Mouse (Mus musculus) forebrain, embryonic 11.5 days (tissue): Measurements from ENCODE around the gene Cask. TPM values are rescaled to one million over a fixed set of nuclear protein-coding genes. Genes with fewer than 3 reads are reported as not detected.

Experiments
- ATAC-seq: fragments of 200-750 bp; cut with Nextera tagmentation; replicated peaks from 2 replicates; pipeline ENCODE4 v1.8.0; 2017; ENCODE audit warnings: moderate TSS enrichment; ENCODE audit not compliant: low FRiP score
- DNase-seq: peaks from one replicate; pipeline ENCODE4 v3.0.0-alpha.2; 2017; ENCODE audit warnings: low spot score
- H3K27ac ChIP-seq: fragments of 300-500 bp; sonication (generic); 2 replicates; pipeline ENCODE4 v1.5.1; 2014; ENCODE audit warnings: low read depth, low read length
- H3K27me3 ChIP-seq: fragments of 300-500 bp; sonication (generic); 2 replicates; pipeline ENCODE4 v1.6.1; 2014; ENCODE audit warnings: mild to moderate bottlenecking, low read length, mixed read lengths; ENCODE audit not compliant: control insufficient read depth, insufficient read depth
- H3K36me3 ChIP-seq: fragments of 300-500 bp; sonication (generic); 2 replicates; pipeline ENCODE4 v1.6.1; 2014; ENCODE audit warnings: mild to moderate bottlenecking, low read length, moderate library complexity, mixed read lengths; ENCODE audit not compliant: control insufficient read depth, insufficient read depth
- H3K4me1 ChIP-seq: fragments of 300-500 bp; sonication (generic); replicated peaks from 2 replicates; pipeline ENCODE4 v1.6.1; 2014; ENCODE audit warnings: low read length, mixed read lengths; ENCODE audit not compliant: control insufficient read depth, insufficient read depth
- H3K4me2 ChIP-seq: fragments of 300-500 bp; sonication (generic); 2 replicates; pipeline ENCODE4 v1.6.1; 2014; ENCODE audit warnings: low read depth, mild to moderate bottlenecking, low read length, moderate library complexity, mixed read lengths; ENCODE audit not compliant: severe bottlenecking
- H3K4me3 ChIP-seq: fragments of 300-500 bp; sonication (generic); 2 replicates; pipeline ENCODE4 v1.5.1; 2014; ENCODE audit warnings: low read depth, low read length
- H3K9ac ChIP-seq: fragments of 300-500 bp; sonication (generic); 2 replicates; pipeline ENCODE4 v1.6.1; 2014; ENCODE audit warnings: low read length
- H3K9me3 ChIP-seq: fragments of 300-500 bp; sonication (generic); 2 replicates; pipeline ENCODE4 v1.6.1; 2016; ENCODE audit warnings: low read length, mixed read lengths; ENCODE audit not compliant: control insufficient read depth
- WGBS: fragments of 180-500 bp; shearing (Covaris S2); extraction: QIAGEN DNeasy Blood & Tissue Kit; methylation state at CpG from one replicate; pipeline ENCODE4 v1.1.7; 2014; 5-methylcytosine and 5-hydroxymethylcytosine counted together
- polyA plus RNA-seq: library from polyadenylated mRNA; unstranded; fragments of >200 nt; fragmentation: Nextera tagmentation; extraction: Ambion mirVana; gene quantifications from 2 replicates; pipeline ENCODE4 v1.2.1, GENCODE M21; 2014

The Cask gene
- polyA plus RNA-seq, 1 experiment from 2014 or later = 18.3 TPM

DNA sequence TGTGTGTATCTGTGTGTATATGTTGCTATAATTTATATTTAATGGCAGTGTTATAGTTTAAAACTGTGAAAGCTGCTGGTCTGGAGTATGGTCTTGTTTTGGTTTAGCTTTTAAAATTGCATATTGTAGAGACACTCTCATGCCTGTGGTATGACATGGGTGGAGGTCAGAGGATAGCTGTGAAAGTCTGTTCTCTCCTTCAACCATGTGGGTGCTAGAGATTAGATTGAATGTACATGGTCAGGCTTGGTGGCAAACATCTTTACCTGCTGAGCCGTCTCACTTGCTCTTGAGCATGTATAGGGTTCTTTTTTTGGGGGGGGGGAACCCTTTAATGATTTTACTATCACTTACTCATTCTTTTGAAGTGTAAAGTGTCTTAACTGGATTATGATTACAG lies 361.4 kb downstream of the Cask start:
- Histone ChIP-seq H3K4me1 (no peaks in the 10 kb centered on the region), H3K4me3 (no peak overlapping the region), H3K36me3 (no peaks in the 10 kb centered on the region), H3K27ac (no peak overlapping the region), H3K4me2 (no peak overlapping the region), H3K9me3 (no peaks in the 10 kb centered on the region; the same call in 1 of the 2 replicates), H3K9ac (no peak overlapping the region), H3K27me3 (no peaks in the 10 kb centered on the region)
- 75% methylated on average over 1 of the region's 1 CpGs for WGBS
- ATAC-seq = no peak
- no peak for DNase-seq

GRCm38 (mm10) chrX:13489001-13489400 lies 362.2 kb downstream of the Cask start:
- H3K27me3 ChIP-seq = no peaks in the 10 kb centered on the region
- no peaks in the 10 kb centered on the region for H3K4me1 ChIP-seq
- no peak overlapping the region for H3K9ac ChIP-seq
- no peak for ATAC-seq
- no peak overlapping the region for H3K4me2 ChIP-seq
- no peak for DNase-seq
- H3K36me3 ChIP-seq = no peaks in the 10 kb centered on the region
- WGBS = 80% methylated on average over 3 of the region's 3 CpGs
- H3K27ac ChIP-seq = no peak overlapping the region
- H3K9me3 ChIP-seq = no peaks in the 10 kb centered on the region; the same call in 1 of the 2 replicates
- H3K4me3 ChIP-seq = no peak overlapping the region

GRCm38 (mm10) chrX:13484447-13484846 lies 366.7 kb downstream of the Cask start:
- H3K4me2 ChIP-seq = no peak overlapping the region
- no peak for ATAC-seq

GRCm38 (mm10) chrX:13482576-13482975 lies 368.6 kb downstream of the Cask start:
- no peak overlapping the region for H3K4me3 ChIP-seq
- H3K27ac ChIP-seq = no peak overlapping the region
- no peak overlapping the region for H3K4me2 ChIP-seq
- ATAC-seq = no peak
- no peaks in the 10 kb centered on the region for H3K36me3 ChIP-seq
- no peak for DNase-seq
- no peak overlapping the region for H3K9ac ChIP-seq
- no peaks in the 10 kb centered on the region; the same call in 1 of the 2 replicates for H3K9me3 ChIP-seq
- no peaks in the 10 kb centered on the region; the same call in 1 of the 2 replicates for H3K27me3 ChIP-seq
- 76% methylated on average over 1 of the region's 1 CpGs for WGBS
- no peaks in the 10 kb centered on the region for H3K4me1 ChIP-seq

More at GRCm38 (mm10) chrX:13484447-13484846, 366.7 kb downstream of the Cask start:
- no peak overlapping the region for H3K27ac ChIP-seq
- H3K9me3 ChIP-seq = no peaks in the 10 kb centered on the region; the same call in 1 of the 2 replicates
- H3K9ac ChIP-seq = no peak overlapping the region
- no peak for DNase-seq
- H3K4me3 ChIP-seq = no peak overlapping the region
- H3K27me3 ChIP-seq = no peaks in the 10 kb centered on the region
- H3K4me1 ChIP-seq = no peaks in the 10 kb centered on the region
- no peaks in the 10 kb centered on the region for H3K36me3 ChIP-seq

DNA sequence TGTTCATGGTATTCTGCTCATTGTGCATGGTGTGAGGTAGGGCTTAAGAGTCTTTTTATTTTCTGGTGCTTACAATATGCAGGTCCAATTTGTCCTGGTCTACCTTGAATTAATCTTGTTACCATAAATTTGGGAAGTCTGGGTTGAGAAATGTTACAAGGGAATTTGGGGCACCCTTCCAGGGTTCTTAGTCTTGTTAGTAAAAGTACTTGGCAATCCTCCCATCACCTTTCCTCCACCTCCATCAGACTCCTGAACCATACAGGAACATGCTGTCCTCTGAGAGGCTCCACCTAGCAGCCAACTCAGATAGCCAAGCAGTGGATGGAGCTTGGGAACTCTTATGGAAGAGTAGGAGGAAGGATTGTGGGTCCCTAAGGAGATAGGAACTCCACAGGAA lies 371.6 kb downstream of the Cask start:
- ATAC-seq = no peak
- Histone ChIP-seq H3K9me3 (no peaks in the 10 kb centered on the region), H3K9ac (no peak overlapping the region), H3K4me3 (no peak overlapping the region), H3K4me1 (no peaks in the 10 kb centered on the region), H3K27ac (no peak overlapping the region), H3K4me2 (no peak overlapping the region), H3K36me3 (no peaks in the 10 kb centered on the region), H3K27me3 (no peaks in the 10 kb centered on the region; the same call in 1 of the 2 replicates)
- no peak for DNase-seq

DNA sequence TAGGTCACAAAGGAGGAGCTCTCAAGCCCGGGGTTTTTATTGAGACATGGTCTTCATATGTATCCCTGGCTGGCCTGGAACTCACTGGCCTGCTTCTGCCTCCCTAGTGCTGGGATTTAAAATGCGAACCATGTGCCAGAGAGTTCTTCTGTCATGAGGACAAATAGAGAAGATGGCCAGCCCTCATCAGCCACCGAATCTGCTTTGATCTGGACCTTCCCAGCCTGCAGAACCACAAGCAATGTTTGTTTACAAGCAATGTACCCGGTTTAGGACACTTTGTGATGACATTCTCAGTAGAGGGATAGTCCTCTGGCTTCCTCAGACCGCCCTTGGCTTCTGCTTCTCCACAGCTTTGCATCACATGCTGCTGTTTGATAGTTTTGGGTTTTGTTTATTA lies 372.9 kb downstream of the Cask start:
- H3K9ac ChIP-seq = no peak overlapping the region
- no peaks in the 10 kb centered on the region for H3K4me1 ChIP-seq
- ATAC-seq (no peak), DNase-seq (no peak)
- no peaks in the 10 kb centered on the region for H3K9me3 ChIP-seq
- H3K4me3 ChIP-seq = no peak overlapping the region
- H3K36me3 ChIP-seq = no peaks in the 10 kb centered on the region
- no peak overlapping the region for H3K27ac ChIP-seq
- no peak overlapping the region for H3K4me2 ChIP-seq
- no peaks in the 10 kb centered on the region; the same call in 1 of the 2 replicates for H3K27me3 ChIP-seq
- 80% methylated on average over 5 of the region's 5 CpGs for WGBS

GRCm38 (mm10) chrX:13477596-13477995 lies 373.6 kb downstream of the Cask start:
- Histone ChIP-seq H3K9ac (no peak overlapping the region), H3K4me3 (no peak overlapping the region), H3K9me3 (no peaks in the 10 kb centered on the region), H3K27ac (no peak overlapping the region), H3K36me3 (no peaks in the 10 kb centered on the region), H3K27me3 (no peaks in the 10 kb centered on the region; the same call in 1 of the 2 replicates), H3K4me1 (no peaks in the 10 kb centered on the region), H3K4me2 (no peak overlapping the region)
- ATAC-seq (no peak), DNase-seq (no peak)
- WGBS = 67% methylated on average over 2 of the region's 2 CpGs

DNA sequence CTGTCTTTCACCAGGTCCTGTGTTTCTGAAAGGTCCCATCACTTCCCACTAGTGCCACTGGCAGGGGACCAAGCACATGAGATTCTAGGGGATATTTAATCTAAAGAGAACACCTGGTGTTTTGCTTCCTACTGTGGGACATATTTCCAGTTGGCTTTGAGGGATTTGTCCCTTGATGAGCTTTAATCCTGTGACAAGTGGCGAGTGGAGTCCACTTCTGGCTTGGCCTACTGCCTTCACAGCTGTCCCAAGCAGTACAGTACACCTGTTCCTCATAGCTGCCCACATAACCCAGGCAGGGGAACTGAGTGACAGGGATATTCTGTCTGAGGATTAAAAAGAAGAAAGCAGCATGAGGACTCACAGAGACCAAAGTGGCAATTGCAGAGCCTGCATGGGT lies 375.8 kb downstream of the Cask start:
- 62% methylated on average over 1 of the region's 1 CpGs for WGBS
- Histone ChIP-seq H3K9ac (no peak overlapping the region), H3K9me3 (no peaks in the 10 kb centered on the region), H3K4me3 (no peak overlapping the region), H3K27ac (no peak overlapping the region), H3K27me3 (no peaks in the 10 kb centered on the region; the same call in 1 of the 2 replicates), H3K4me2 (no peak overlapping the region), H3K36me3 (no peaks in the 10 kb centered on the region), H3K4me1 (no peaks in the 10 kb centered on the region)
- ATAC-seq (no peak), DNase-seq (no peak)

DNA sequence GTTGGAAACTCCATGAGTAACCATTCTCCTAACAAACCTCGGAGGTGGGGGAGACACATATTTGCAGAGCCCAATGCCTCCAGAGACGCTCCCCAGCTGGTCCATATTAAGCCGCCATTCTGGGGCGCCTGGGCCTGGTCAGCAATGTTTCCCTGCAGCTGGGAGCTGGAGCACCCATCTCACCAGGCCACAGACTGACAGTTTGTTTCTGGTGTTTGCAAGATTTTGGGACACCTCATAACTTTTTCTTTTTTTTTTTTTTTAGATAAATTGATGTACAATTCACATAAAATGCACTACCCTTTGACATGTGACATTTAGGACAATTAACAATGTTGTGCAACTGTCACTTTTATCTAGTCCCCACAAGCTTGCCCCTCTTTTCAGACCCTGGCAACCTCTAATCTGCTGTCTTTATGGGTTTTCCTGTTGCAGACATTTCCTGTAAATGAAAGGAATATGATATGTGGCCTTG lies 378.4 kb downstream of the Cask start:
- ATAC-seq (no peak), DNase-seq (no peak)
- Histone ChIP-seq H3K4me1 (no peaks in the 10 kb centered on the region), H3K4me3 (no peak overlapping the region), H3K9me3 (no peaks in the 10 kb centered on the region), H3K36me3 (no peaks in the 10 kb centered on the region), H3K9ac (no peak overlapping the region), H3K27me3 (no peaks in the 10 kb centered on the region; the same call in 1 of the 2 replicates), H3K4me2 (no peak overlapping the region), H3K27ac (no peak overlapping the region)
- WGBS = 75% methylated on average over 4 of the region's 4 CpGs
